Mouse (Mus musculus) hematopoietic stem cell, adult 5-6 weeks (primary cell): ENCODE data around the gene Ncam2. TPM values are rescaled to one million over a fixed set of nuclear protein-coding genes. Genes with fewer than 3 reads are reported as not detected.

Source experiments
- ATAC-seq, 2 experiments: fragments of 125-278 bp in 1 of 2; replicated peaks in 1 of 2; 2 replicates each; pipeline ENCODE4 v1.8.0; 2016 to 2017; ENCODE audit warnings: inconsistent platforms in 2 of 2, mild to moderate bottlenecking in 2 of 2, moderate number of reproducible peaks in 2 of 2, low read depth in 1 of 2, moderate TSS enrichment in 1 of 2; ENCODE audit not compliant: low FRiP score in 2 of 2, poor library complexity in 2 of 2, severe bottlenecking in 2 of 2, insufficient read depth in 1 of 2, low TSS enrichment in 1 of 2
- total RNA-seq: library from RNA; stranded (forward); fragments of 172-1452, 232-1000 nt; gene quantifications from 2 replicates; pipeline ENCODE4 v1.2.3, GENCODE M21; 2017

The Ncam2 gene
- total RNA-seq, result 0.10 and 0.56 TPM in 2 replicates

DNA sequence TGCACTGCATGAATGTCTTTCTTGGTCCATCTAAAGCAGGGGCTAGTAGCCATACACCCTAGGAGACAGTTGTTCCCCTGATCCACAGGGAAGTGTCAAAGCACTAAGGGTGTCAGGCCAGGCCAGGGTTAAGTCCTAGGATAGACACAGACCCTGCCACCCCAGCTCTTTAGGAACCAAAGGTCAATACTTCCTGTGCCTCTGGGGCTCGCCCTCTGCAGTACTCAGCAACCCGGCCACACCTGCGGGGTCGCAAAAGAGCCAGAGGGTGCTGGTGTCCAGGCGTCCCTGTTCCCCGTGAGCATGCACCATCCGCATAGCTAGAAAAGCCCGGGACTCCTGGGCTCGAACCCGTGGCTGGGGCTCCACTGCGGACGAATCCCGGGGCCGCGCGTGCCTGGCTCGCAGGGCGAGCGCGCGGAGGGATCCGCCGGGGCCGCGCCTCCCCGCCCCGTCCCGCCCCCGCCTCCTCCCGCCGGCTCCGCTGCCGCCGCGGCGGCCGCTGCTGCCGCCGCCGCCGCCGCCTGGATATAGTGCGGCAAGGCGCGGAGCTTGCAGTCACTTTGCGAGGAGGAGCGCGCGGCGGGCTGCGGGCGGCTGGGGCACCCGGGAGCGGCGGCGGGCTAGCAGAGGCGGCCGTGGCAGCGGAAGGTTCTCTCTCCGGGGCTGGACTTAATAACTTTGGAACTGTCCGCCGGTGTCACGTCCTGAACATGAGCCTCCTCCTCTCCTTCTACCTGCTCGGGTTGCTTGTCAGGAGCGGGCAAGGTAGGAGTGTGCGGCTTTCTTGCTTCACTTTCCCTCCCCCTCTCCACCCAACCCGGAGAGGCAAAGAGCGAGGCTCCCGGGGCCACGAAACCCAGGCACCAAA lies at the start of gene Ncam2:
Ncam2 (plus strand) TSS at position 497 of the 871 bp plus-strand sequence.
- ATAC-seq, result peak; percentile 50 to 68

DNA sequence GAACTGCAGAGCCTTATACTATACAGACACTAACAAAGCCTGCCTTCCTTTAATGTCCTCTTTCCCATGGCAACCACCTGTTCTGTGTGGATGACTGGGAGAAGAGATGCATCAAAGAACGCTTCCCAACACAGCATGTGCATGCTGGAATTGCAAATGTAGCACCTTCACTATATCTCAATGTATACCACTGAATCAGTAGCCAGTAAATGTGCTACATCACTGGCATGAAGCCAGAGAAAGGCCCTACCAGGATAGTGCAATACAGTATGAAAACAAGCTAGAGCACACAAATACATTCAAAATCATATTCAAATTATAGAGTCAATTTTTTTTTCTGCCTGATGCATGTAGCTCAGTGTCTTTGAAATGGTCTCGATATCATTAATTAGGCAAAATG lies 29.7 kb upstream of the Ncam2 start:
- ATAC-seq, result no peak

DNA sequence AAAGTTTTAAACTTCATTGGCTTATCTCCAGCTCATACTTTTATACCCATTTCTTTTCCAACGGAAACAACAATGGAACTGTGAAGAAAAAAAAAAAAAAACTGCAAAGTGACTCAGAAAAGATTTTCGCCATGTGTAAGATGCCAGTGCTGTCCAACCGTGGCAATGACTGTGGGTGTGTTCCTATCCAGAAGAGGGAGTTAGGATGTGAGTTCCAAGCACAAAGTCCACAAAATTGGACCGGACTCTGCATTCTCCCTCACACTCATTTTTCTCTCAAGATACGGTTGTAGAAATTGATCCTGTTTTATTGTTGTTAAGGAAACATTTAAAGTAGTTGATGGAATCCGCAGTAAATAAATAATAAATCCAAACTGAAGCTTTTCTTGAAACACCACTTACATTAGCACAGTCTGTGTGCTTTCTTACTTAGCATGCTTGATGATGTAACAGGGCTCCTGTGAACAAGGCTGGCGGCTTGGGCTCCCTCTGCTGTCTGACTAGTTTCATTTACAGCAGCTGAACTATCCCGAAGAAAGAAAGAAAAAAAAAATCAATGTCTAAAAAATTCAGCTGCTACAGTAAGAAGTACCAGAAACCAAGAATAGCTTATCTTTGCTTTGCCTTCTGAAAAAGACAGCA lies 25.1 kb upstream of the Ncam2 start:
- ATAC-seq, result peak; percentile 78 to 92

DNA sequence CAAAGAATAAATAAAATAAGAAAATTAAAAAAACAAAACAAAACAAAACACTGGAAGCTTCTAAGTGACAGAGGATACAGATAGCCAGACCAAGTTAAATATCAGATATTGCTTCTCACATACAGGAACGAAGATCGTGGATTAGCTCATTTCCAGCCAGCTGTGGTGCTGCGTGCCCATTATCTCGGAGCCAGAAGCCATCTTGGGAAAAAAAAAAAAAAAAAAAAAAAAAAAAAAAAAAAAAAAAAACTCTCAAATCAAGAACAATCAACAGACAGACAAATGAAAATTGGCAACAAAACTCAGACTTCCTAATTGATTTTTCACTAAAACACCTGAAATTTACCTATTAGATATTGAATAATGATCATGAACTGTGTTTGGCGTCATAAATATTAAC lies 20.7 kb upstream of the Ncam2 start:
- no peak for ATAC-seq

DNA sequence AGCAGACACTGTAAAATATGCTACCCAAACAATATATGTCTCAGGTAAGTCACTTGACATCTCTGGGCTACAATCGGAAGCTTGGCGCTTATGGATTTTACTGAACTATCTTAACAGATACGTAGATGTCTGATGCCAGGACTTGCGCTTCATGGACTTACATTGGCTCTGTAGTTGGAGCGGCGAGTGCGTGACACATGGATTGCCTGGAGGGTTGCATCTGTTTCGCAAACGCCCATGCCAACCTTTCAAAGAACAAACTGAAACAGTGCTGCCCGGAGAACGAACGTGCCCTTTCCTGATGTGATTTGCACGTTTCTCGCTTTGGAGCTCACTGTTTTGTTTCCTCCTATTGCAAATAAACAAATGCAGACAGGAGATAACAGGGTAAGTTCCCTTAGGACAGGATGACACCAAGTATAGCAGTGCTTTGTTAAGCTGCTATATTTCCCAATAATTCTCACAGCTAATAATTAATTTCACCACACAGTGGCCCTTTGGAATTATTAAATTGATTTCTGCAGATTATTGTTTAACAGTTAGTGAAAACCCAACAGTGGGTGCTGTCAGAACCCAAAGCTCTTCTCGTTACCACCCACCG lies 12.8 kb upstream of the Ncam2 start:
- no peak for ATAC-seq

DNA sequence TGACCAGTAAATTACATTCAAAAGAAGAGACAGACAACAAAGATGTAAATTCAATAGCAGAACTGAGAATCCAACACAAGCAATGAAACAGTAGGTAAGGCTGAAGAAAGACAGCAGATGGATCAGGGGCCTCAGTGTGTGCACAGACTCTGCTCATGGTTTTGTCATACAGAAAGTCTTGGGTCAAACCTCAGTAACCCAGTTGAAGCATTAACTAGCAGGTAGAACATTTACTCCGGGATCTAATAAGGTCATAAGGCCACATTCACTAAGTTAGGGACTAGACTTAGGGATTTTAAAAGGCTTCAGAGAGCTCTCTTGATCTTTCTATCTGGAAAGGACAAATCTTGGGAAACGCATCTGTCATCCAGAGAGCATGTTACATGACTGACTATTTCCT lies 8.9 kb upstream of the Ncam2 start:
- ATAC-seq, result no peak

DNA sequence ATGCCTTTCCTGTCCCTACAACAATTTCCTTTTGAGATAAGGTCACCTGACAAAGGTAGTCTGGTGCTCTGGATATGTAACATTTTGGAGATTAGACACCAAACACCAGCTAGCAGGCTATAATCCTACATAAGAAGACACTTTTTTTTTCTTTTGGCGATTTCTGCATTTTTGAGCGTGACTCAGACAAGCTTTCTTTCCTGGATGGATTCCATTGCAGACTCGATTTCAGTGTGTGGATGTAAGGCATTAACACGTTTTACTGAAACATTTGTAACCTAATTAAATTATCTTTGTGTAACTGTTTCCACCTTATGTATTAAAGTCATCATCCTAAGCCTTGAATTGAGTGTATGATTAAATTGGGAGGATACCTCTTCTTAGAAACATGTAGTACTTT lies 7.9 kb upstream of the Ncam2 start:
- ATAC-seq, result no peak

DNA sequence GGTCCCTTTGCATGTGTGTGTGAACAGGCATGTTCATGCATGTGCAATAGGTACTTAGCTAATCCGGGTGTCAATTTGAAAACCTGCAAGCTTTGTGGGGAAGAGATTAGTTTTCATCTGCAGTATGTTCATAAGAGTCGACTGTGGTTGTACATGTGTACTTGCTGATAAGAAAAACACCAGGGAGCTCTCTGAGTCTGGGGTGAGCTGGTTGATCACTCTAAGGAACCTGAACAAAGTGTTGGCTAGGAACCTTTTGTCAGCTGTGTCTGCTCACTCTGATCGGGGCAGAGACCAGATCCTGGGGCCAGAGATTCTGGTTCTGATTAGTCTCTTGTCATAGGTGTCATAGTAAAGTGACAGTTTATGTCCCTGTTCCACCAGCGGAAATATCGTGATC lies 1.0 kb upstream of the Ncam2 start:
- ATAC-seq, result peak; percentile 42 to 44

DNA sequence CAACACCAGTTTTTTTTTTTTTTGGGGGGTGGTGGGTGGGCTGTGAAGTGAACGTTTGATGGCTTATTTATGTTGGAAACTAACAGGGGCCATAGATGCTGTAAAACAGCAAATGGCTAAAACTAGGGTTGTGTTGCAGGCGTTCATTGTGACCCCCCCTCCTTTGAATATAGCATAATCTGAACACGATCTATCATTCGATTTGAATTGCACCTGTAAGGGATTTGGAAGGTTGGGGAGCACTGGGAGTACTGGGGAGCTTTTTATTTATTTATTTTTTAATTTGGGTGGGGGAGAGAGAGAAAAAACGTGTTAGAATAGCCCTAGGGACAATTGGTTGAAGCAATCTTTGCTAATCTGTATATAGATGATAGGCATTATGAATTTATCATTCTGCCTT lies 974 bp downstream of the Ncam2 start:
- ATAC-seq, result no peak

DNA sequence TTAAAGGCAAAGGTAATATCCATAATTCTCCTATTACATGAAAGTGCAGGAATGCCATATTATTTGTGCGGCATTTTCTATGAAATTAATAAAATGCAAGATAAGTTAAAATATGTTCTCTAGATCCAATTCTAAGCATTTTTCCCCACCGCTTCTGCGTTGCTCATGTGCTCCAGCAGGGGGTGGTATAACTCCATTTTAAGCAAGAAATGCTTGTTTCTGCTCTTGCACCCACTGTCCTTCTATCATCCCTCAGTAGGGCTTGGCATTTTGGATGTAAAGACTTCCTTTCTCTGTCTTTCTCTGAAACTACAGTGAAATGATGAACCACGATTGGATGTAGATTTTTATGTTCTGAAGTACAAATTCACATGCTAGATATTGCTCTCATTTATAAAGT lies 1.5 kb downstream of the Ncam2 start:
- peak; percentile 63 to 65; a peak in 2 of 4 replicates for ATAC-seq

DNA sequence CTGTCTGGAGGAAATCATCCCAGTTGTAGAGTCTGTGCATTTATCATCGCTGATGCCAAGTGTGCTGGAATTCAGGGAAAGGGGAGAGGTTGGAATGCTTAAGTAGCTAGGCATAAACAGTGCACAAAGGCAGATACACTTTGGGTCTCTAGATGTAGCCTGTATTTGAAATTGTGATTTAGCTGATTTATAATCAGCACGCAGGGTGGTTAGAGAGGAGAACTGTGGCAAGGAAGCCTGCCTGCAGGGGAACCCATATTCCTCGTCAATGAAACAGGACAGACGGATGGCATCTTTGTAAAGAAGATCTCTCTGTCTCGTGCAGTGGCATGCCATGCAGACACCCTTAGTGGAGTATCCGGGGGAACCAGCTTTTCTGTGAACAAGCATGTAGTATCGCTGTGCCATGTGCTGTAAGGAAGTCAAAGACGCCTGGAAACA lies 2.2 kb downstream of the Ncam2 start:
- no peak for ATAC-seq

DNA sequence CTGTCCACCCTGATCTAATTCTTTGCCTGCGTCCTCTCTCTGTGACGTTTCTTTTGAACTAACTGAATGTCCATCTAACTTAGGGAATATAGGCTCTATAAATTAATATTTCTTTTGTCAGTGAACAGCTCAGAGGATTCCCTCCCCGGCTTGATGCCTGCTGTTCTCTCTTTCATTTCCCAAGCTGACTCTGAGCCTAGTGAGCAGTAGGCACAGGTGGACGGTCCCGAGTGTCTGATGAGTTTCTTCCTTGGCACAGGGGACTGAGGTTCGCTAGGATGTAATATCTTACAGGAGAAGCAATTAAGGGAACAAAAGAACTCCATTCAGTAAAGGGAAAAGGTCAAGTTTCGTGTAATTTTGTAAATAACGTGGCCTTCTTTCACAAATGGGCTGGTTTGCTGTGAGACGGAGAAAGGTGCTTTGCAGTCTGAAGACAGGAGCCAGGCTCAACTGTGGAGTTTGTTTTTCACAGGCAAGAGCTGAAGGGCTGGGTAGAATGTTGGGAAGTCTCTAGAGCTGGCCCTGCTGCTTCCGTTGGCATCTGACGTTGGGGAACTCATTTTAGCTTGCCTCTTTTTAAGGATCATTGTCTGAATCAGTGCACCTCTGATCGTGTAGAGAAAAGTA lies 4.0 kb downstream of the Ncam2 start:
- no peak for ATAC-seq

DNA sequence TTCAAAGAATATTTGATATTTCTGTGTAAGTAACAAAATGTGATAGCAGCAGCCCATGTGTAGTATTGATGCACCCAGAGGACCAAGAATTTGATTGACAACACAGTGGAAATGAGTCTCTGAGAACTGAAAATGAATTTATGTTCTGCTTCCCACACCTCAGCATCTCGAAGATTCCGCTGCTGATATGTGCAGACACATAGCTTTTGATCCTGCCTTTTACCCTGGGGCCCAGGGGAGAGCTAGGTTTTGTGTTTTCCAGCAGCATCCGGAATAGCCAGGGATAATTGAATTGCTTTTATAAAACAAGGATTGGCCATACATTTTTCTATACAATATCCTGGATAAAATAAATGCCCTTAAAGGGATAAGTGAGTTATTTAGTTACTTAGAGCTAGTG lies 20.7 kb downstream of the Ncam2 start:
- ATAC-seq, result no peak

DNA sequence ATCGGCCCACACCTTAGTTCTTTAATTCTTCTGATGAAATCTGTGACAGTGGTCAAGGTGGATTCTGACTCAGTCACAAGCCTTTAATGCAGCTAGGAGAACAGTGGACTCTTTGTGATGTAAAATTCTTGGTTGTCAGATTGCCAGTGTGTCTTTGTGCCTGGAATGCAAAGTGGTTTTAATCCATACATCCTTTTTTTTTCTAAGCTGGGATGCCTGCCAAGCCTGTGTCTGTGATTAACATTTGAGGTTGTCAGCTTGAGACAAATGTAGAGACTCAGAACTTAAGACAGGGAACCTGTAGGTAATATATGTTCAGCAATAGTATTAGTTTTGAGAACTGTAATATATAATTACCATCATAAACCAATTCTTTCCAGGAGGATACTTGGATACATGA lies 23.3 kb downstream of the Ncam2 start:
- ATAC-seq, result no peak

DNA sequence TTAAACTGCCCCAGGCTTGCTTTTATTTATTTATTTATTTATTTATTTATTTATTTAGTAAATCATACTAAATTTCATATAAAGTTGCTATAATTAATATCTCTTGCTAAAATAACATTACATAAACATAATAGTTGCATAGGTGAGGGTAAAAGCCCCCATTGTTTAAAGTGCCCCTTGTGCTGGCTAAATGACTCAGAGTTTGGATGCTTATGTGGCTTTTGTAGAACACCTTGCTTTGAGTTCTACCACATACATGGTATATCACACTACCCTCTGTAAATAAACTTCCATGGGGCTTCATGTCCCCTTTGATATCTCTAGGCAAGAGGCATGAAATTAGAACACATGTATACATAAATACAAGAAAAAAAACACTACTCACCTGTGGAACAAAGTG lies 23.8 kb downstream of the Ncam2 start:
- no peak for ATAC-seq

DNA sequence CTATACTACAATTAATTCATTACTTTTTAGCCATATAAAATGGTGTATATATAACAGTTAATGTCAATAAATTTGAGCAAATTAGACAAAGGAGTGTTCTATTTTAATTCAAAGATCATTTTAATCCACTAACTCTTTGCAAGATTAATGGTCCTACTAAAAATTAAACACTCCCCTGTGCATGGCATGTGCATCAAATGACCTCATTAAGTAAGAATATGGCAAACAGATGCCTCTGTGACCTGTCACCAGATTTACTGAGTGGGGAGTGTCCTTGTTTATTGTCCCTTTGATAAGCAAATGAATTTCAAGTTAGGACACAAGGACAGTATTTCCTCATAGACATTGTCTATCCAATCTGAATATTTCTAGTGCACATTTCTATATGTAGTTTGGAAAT lies 54.4 kb downstream of the Ncam2 start:
- no peak for ATAC-seq

DNA sequence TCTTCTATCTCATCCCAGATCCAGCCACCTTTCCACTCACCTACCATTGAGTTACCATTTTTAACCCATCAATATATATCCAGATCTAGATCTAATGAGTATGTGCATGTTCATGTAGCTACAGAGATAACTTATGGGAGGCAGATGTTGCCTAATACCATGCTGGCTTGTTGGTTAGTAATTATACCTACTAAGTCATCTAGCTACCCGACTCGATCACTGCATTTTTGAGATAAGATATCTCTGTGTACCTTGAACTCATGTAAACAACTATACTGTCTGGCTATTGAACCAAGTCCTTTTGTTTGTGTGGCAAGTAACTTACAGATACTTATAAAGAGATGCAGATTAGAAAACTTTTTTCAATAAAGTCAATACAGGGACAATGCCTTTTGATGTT lies 59.9 kb downstream of the Ncam2 start:
- ATAC-seq, result no peak
